Mouse (Mus musculus) G1E (cell line): ENCODE data around the gene Rab5if. TPM values are rescaled to one million over a fixed set of nuclear protein-coding genes. Genes with fewer than 3 reads are reported as not detected.
A peak's percentile ranks its signal among the peaks of the same experiment; 100 is the strongest.

Experiments used
- ATAC-seq: 2 replicates; pipeline ENCODE4 v1.8.0; 2016; ENCODE audit warnings: mild to moderate bottlenecking; ENCODE audit not compliant: insufficient number of reproducible peaks, poor library complexity, low FRiP score, severe bottlenecking; ENCODE audit errors: extremely low read depth
- DNase-seq: peaks from one replicate; pipeline ENCODE4 v3.0.0; 2012; ENCODE audit warnings: low spot score
- H3K27me3 ChIP-seq: 2 replicates; pipeline ENCODE4 v1.6.1; 2012; ENCODE audit warnings: mild to moderate bottlenecking, low read length, inconsistent platforms; ENCODE audit not compliant: insufficient read depth
- H3K36me3 ChIP-seq: replicated peaks from 2 replicates; pipeline ENCODE3; 2012; ENCODE audit warnings: mild to moderate bottlenecking, inconsistent platforms
- H3K4me1 ChIP-seq: 2 replicates; pipeline ENCODE4 v1.6.1; 2012; ENCODE audit warnings: low read depth, low read length, inconsistent platforms, mixed read lengths; ENCODE audit not compliant: insufficient read depth
- H3K4me3 ChIP-seq: 2 replicates; pipeline ENCODE4 v1.5.1; 2012; ENCODE audit warnings: low read depth, mild to moderate bottlenecking, inconsistent platforms, low read length, moderate library complexity, mixed read lengths
- H3K9me3 ChIP-seq: replicated peaks from 2 replicates; pipeline ENCODE4 v1.6.1; 2012; ENCODE audit warnings: inconsistent platforms
- CTCF ChIP-seq: IDR thresholded peaks from 2 replicates; pipeline ENCODE4 v1.5.1; 2012; ENCODE audit warnings: low read depth, low read length, inconsistent platforms, mixed read lengths
- GATA1 ChIP-seq: IDR thresholded peaks from 2 replicates; pipeline ENCODE4 v1.6.1; 2012; ENCODE audit warnings: borderline replicate concordance, low read length, inconsistent platforms, mixed read lengths
- GATA2 ChIP-seq: IDR thresholded peaks from 2 replicates; pipeline ENCODE4 v1.6.1; 2012; ENCODE audit warnings: low read depth, low read length, inconsistent platforms, borderline replicate concordance
- POLR2AphosphoS5 ChIP-seq: IDR thresholded peaks from 2 replicates; pipeline ENCODE4 v1.6.1; 2012; ENCODE audit warnings: low read depth, low read length, inconsistent platforms; ENCODE audit not compliant: insufficient replicate concordance
- TAL1 ChIP-seq: conservative IDR thresholded peaks from 2 replicates; pipeline ENCODE4 v1.6.1; 2012; ENCODE audit warnings: low read depth, low read length, inconsistent platforms, mixed read lengths
- polyA plus RNA-seq: library from polyadenylated mRNA; stranded (reverse); fragments of >175 nt; gene quantifications from 2 replicates; pipeline ENCODE4 v1.2.3, GENCODE M21; 2012
- total RNA-seq, 2 experiments: library from RNA; stranded (forward) in 1 of 2; stranded (reverse) in 1 of 2; fragments of 200-1000 nt in 1 of 2; fragments of >200 nt in 1 of 2; fragmentation: Nextera tagmentation in 1 of 2; gene quantifications; 2 replicates each; pipeline ENCODE4 v1.2.3; 2014 to 2017

Gene Rab5if
- total and polyA plus RNA-seq, 3 experiments, result 97.3 to 210 (median 103) TPM

- ATAC-seq (no peak), DNase-seq (no peak)
- Histone ChIP-seq H3K36me3 (peaks cover 62% of the 10 kb centered on the region), H3K4me1 (peaks cover 46% of the 10 kb centered on the region), H3K4me3 (peak overlapping the region; percentile 98), H3K27me3 (no peaks in the 10 kb centered on the region), H3K9me3 (no peaks in the 10 kb centered on the region)
- TF ChIP-seq POLR2AphosphoS5 (no peak), CTCF (no peak), GATA2 (no peak), TAL1 (no peak), GATA1 (no peak)
These were observed 749 bp upstream of the Rab5if start for GRCm38 (mm10) chr2:156862041-156862717.

- no peaks in the 10 kb centered on the region for H3K9me3 ChIP-seq
- no peaks in the 10 kb centered on the region for H3K27me3 ChIP-seq
- H3K4me3 ChIP-seq, result peak overlapping the region; percentile 98
- peaks cover 64% of the 10 kb centered on the region for H3K36me3 ChIP-seq
- TF ChIP-seq TAL1 (no peak), POLR2AphosphoS5 (no peak), GATA2 (no peak), GATA1 (no peak)
- peak; percentile 54 for DNase-seq
- peaks cover 49% of the 10 kb centered on the region for H3K4me1 ChIP-seq
- peak; percentile 55 for ATAC-seq
These were observed 696 bp downstream of the Rab5if start for GRCm38 (mm10) chr2:156863487-156864160.

- no peaks in the 10 kb centered on the region for H3K9me3 ChIP-seq
- peaks cover 57% of the 10 kb centered on the region for H3K4me1 ChIP-seq
- TF ChIP-seq GATA1 (no peak), TAL1 (no peak), CTCF (no peak), GATA2 (no peak), POLR2AphosphoS5 (no peak)
- peaks cover 64% of the 10 kb centered on the region for H3K36me3 ChIP-seq
- H3K4me3 ChIP-seq, result peak overlapping the region; percentile 98
- ATAC-seq (no peak), DNase-seq (no peak)
- no peaks in the 10 kb centered on the region for H3K27me3 ChIP-seq
These were observed 1.6 kb downstream of the Rab5if start for GRCm38 (mm10) chr2:156864481-156864880.

- Histone ChIP-seq H3K36me3 (peaks cover 99% of the 10 kb centered on the region), H3K4me3 (no peak overlapping the region), H3K4me1 (peaks cover 90% of the 10 kb centered on the region), H3K9me3 (no peaks in the 10 kb centered on the region), H3K27me3 (no peaks in the 10 kb centered on the region)
- no peak for DNase-seq
- no peak for TF ChIP-seq GATA1
- no peak for TF ChIP-seq GATA2
- TF ChIP-seq TAL1, result no peak
- TF ChIP-seq CTCF, result no peak
- TF ChIP-seq POLR2AphosphoS5, result no peak
- no peak for ATAC-seq
These were observed 6.1 kb downstream of the Rab5if start for GRCm38 (mm10) chr2:156868994-156869393.

- Histone ChIP-seq H3K4me1 (peaks cover 90% of the 10 kb centered on the region), H3K36me3 (peaks cover 99% of the 10 kb centered on the region)
- TF ChIP-seq POLR2AphosphoS5 (no peak), TAL1 (no peak), GATA1 (no peak), GATA2 (no peak), CTCF (no peak)
These were observed 6.6 kb downstream of the Rab5if start for GRCm38 (mm10) chr2:156869554-156869953.

GRCm38 (mm10) chr2:156870519-156870918, 7.6 kb downstream of the Rab5if start:
- no peak for DNase-seq

More at GRCm38 (mm10) chr2:156869554-156869953, 6.6 kb downstream of the Rab5if start:
- Histone ChIP-seq H3K4me3 (no peak overlapping the region), H3K27me3 (no peaks in the 10 kb centered on the region), H3K9me3 (no peaks in the 10 kb centered on the region)
- ATAC-seq (no peak), DNase-seq (no peak)

More at GRCm38 (mm10) chr2:156870519-156870918, 7.6 kb downstream of the Rab5if start:
- Histone ChIP-seq H3K4me1 (peaks cover 84% of the 10 kb centered on the region), H3K36me3 (peaks cover 100% of the 10 kb centered on the region), H3K27me3 (no peaks in the 10 kb centered on the region), H3K9me3 (no peaks in the 10 kb centered on the region), H3K4me3 (no peak overlapping the region)
- ATAC-seq, result no peak
- no peak for TF ChIP-seq GATA2
- TF ChIP-seq POLR2AphosphoS5, result no peak
- TF ChIP-seq GATA1, result no peak
- TF ChIP-seq CTCF, result no peak
